Mouse (Mus musculus) lung, postnatal 4 days (tissue): Measurements from ENCODE around the gene Ylpm1.
A peak's percentile ranks its signal among the peaks of the same experiment; 100 is the strongest.

ENCODE experiments used
- DNase-seq, 2 experiments: peaks; one replicate each; pipeline ENCODE4 v3.0.0; 2021

Gene Ylpm1

DNA sequence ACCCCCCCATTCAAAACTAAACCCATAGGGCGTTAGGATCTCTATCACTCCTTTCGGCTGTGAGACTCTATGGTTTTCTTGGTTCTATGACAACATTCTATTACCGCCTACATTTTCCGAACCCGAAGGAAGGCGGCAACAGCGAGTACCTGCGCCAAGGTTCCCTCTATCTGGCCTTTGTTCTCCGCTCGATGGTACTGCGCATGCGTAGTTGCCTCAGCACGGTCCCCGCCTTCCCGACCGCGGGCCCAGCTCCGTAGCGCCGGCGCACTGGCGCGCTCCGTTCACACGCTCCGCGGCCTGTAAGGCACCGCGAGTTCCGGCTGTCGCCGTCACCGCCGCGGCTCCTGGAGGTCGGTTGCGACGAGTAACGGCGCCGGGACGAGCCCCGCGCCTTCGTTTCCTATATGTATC, at the start of gene Ylpm1:
Gene Ylpm1 (plus strand): TSS at position 239 of the 414 bp plus-strand sequence.
- peak; percentile 98 for DNase-seq

GRCm38 (mm10) chr12:84947894-84948583, 48.1 kb upstream of the Ylpm1 start:
- no peak for DNase-seq

- DNase-seq = no peak
Observed at GRCm38 (mm10) chr12:84948584-84949285, 47.4 kb upstream of the Ylpm1 start.

- peak; percentile 43 to 44 for DNase-seq
Observed at GRCm38 (mm10) chr12:84950763-84951162, 45.4 kb upstream of the Ylpm1 start.

- peak in 1 of 2 experiments; percentile 36 for DNase-seq
Observed at GRCm38 (mm10) chr12:84951531-84951930, 44.6 kb upstream of the Ylpm1 start.

DNA sequence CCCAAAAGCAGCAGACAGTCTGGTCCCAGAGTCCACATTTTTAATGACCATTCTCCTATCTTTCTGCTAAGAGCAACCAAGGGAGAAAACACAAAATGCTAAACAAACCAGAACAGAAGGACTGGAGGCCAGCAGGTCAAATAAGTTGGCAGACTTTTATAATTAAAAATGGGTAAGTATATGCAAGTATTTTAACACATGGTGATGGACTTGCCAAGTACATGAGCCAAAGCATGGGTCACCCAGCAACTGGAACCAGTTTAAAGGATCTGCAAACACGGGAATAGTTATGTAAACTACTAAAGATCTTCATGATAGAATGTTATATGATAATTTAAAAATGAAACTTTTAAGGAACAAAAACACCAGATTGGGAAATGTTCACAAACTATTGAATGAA, 43.8 kb upstream of the Ylpm1 start:
- DNase-seq = peak in 1 of 2 experiments; percentile 43

- DNase-seq = peak; percentile 61 to 83
Observed at GRCm38 (mm10) chr12:84956317-84956716, 39.8 kb upstream of the Ylpm1 start.

DNA sequence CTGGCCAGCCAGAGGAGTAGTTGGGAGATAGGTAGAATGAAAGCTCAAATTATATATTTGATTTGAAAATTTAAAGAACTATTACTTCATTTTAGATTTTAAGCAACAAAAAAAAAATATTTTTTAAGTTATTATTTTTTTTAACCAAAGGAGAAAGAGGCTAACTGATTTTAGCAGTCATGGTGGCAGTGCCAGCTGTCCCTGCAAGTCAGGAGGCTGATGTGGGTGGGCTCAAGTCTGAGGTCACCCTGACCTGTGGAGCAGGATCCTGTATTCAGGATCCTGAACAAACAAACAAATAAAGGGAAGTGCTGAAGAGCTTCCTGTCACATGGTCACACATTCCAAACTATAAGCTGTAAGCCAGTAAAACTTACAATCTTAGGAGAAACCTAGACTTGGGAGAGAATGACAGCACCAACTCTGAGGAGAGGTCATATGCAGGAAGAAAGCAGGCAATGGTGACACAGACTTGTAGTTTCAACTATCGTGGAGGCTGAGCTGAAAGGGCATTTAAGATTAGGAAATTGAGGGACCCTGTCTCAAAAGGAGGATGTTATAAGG, 37.2 kb upstream of the Ylpm1 start:
- DNase-seq = no peak

GRCm38 (mm10) chr12:84962606-84963005, 33.5 kb upstream of the Ylpm1 start:
- DNase-seq = no peak

DNA sequence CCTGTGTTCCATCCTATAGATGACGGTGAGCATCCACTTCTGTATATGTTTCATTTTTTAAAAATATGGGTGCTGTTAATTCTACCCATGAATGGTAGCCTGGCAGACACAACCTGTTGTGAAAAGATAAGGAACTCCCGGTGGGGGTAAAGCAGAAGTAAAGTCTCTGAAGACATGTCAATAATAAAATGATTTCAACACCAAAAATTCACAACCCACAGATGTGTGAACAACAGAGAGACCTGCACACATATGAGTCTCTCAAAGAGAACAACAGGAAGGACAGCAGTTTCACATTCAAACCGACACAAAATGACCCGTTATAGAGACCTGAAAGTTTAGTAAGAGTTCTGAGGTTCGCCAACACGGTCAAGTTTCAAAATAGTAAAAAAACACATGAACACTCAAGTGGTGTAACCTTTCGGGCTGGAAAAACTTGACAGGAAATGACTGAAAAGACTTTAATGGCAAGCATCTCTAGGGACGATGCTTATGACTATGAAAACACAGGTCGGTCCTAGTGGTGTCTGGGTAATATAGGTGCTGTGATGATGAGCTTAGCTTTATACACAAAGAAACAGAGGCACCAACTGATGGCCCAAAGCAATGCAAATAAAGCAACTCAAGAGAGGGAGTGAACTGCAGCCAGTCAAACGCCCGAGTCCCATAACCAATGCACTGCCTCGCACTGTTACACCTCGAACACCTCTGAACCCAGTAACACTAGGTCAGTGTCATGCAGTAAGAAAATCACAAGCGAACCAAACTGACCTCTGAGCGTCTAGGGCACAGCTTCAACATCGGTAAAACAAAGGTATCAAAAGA, 27.1 kb upstream of the Ylpm1 start:
- no peak for DNase-seq

GRCm38 (mm10) chr12:84969656-84970427, 26.3 kb upstream of the Ylpm1 start:
- no peak for DNase-seq

- DNase-seq = peak; percentile 91
Observed at GRCm38 (mm10) chr12:84970428-84971096, 25.6 kb upstream of the Ylpm1 start, which contains the start of the genes Fcf1 and Arel1. Fcf1 (plus strand) TSS chr12:84970897. Arel1 (minus strand) TSS chr12:84970900.

GRCm38 (mm10) chr12:84979264-84979862, 16.8 kb upstream of the Ylpm1 start:
- no peak for DNase-seq

- DNase-seq = no peak
Observed at GRCm38 (mm10) chr12:84989456-84989855, 6.7 kb upstream of the Ylpm1 start.

GRCm38 (mm10) chr12:84995112-84995761, 884 bp upstream of the Ylpm1 start:
- DNase-seq = no peak

GRCm38 (mm10) chr12:84996501-84997398, 629 bp downstream of the Ylpm1 start:
- DNase-seq = peak in 1 of 2 experiments; percentile 71

- DNase-seq = no peak
Observed at GRCm38 (mm10) chr12:84999053-84999452, 2.9 kb downstream of the Ylpm1 start.

GRCm38 (mm10) chr12:85006206-85006605, 10.1 kb downstream of the Ylpm1 start:
- no peak for DNase-seq

DNA sequence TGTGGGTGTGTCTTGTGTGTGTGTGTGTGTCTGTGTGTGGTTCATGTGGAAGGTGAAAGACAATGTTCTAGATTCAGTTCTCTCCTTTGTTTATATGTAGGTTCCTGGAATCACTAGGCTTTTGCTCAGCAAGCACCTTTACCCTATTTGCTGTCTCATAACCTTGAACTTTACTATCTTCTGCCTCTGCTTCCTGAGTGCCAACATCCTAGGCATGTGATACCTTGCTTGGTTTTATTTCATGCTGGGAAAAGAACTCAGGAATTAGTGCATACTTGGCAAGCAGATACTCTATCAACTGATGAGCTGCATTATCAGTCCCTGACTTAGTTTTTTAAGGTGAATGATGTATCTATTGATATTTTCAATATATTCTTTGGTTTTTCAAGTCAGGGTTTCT, 10.9 kb downstream of the Ylpm1 start:
- no peak for DNase-seq
